8 mouse cellular contexts compared by ENCODE assay signal in the genomic region with DNA sequence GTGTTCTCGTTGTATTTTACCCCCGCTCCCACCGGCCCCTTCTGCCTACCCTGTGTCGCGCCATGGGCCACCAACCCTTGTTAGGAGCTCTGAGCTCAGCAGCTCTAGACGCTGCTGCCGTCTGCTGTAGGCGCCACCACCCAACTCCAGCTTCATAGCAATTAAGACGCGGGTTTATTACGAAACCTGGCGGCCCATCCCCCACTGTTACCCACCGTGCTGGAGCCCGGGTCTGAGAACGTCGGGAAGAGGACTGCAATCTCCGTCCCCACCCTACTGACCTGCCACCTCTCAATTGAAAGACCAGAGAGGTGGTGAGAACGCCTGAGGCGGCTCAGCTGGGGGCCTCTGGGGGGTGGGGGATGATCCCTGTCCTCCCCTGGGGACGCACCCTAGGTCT. TPM values are rescaled to one million over a fixed set of nuclear protein-coding genes. Genes with fewer than 3 reads are reported as not detected.
DNase-seq lines count a peak whose midpoint lies in the region; ATAC-seq and TF ChIP-seq lines count a peak whose summit lies in the region.

No protein-coding gene starts in this region.

- under 1% methylated on average over 20 of the region's 20 CpGs for WGBS in embryonic facial prominence, embryonic 11.5 days
- WGBS in hindbrain, postnatal 0 days = 3% methylated on average over 20 of the region's 20 CpGs
- WGBS in midbrain, embryonic 11.5 days = under 1% methylated on average over 20 of the region's 20 CpGs

- no peak overlapping the region for H3K27ac ChIP-seq in embryonic facial prominence, embryonic 11.5 days (replicated peaks; ENCODE audit: low read depth, low read length)
- no peak overlapping the region for H3K27ac ChIP-seq in hindbrain, postnatal 0 days
- no peak overlapping the region for H3K27ac ChIP-seq in midbrain, embryonic 11.5 days (ENCODE audit: low read depth, low read length)

- peak overlapping the region; percentile 35 for H3K4me2 ChIP-seq in embryonic facial prominence, embryonic 11.5 days (ENCODE audit: low read depth, low read length)
- peak overlapping the region; percentile 93 for H3K4me2 ChIP-seq in hindbrain, postnatal 0 days (ENCODE audit: low read depth, low read length)
- H3K4me2 ChIP-seq in midbrain, embryonic 11.5 days = peak overlapping the region; percentile 25

- H3K9me3 ChIP-seq in embryonic facial prominence, embryonic 11.5 days (replicated peaks; ENCODE audit: control insufficient read depth, low read length) = no peaks in the 10 kb centered on the region
- H3K9me3 ChIP-seq in hindbrain, postnatal 0 days (ENCODE audit: low read length) = no peaks in the 10 kb centered on the region
- H3K9me3 ChIP-seq in midbrain, embryonic 11.5 days (ENCODE audit: control insufficient read depth, low read length) = no peaks in the 10 kb centered on the region

- no peaks in the 10 kb centered on the region for H3K36me3 ChIP-seq in embryonic facial prominence, embryonic 11.5 days (replicated peaks; ENCODE audit: control insufficient read depth, insufficient read depth, low read depth, low read length)
- H3K36me3 ChIP-seq in hindbrain, postnatal 0 days (ENCODE audit: insufficient read depth, low read length) = no peaks in the 10 kb centered on the region
- H3K36me3 ChIP-seq in midbrain, embryonic 11.5 days (ENCODE audit: control insufficient read depth, insufficient read depth, low read length) = no peaks in the 10 kb centered on the region

- H3K27me3 ChIP-seq in embryonic facial prominence, embryonic 11.5 days (ENCODE audit: control insufficient read depth, insufficient read depth, low read length) = peaks cover 42% of the 10 kb centered on the region
- peaks cover 11% of the 10 kb centered on the region; the same call in 1 of the 2 replicates for H3K27me3 ChIP-seq in hindbrain, postnatal 0 days (ENCODE audit: insufficient read depth, low read length)
- peaks cover 68% of the 10 kb centered on the region for H3K27me3 ChIP-seq in midbrain, embryonic 11.5 days (ENCODE audit: control insufficient read depth, insufficient read depth, low read length)

- H3K4me1 ChIP-seq in embryonic facial prominence, embryonic 11.5 days (ENCODE audit: control insufficient read depth, insufficient read depth, low read length) = peaks cover 24% of the 10 kb centered on the region
- peaks cover 23% of the 10 kb centered on the region for H3K4me1 ChIP-seq in hindbrain, postnatal 0 days (ENCODE audit: insufficient read depth, low read length)
- H3K4me1 ChIP-seq in midbrain, embryonic 11.5 days (ENCODE audit: control insufficient read depth, insufficient read depth, low read length) = peaks cover 57% of the 10 kb centered on the region

- no peak for TF ChIP-seq CTCF in hindbrain, postnatal 0 days (IDR thresholded peaks at IDR 0.05; ENCODE audit: low read depth)

- ATAC-seq in embryonic facial prominence, embryonic 11.5 days (replicated peaks; ENCODE audit: insufficient number of reproducible peaks, low FRiP score, low TSS enrichment, low read depth) = no peak
- no peak for ATAC-seq in hindbrain, postnatal 0 days
- no peak for ATAC-seq in midbrain, embryonic 11.5 days (ENCODE audit: low FRiP score)

- intact Hi-C loops in gastrocnemius, postnatal 36 days (cut with DNase I) = no loop called here

- H3K4me3 ChIP-seq in embryonic facial prominence, embryonic 11.5 days (ENCODE audit: low read depth, low read length) = peak overlapping the region; percentile 16
- H3K4me3 ChIP-seq in hindbrain, postnatal 0 days (ENCODE audit: low read length) = peak overlapping the region; percentile 12
- peak overlapping the region; percentile 0; the same call in 1 of the 2 replicates for H3K4me3 ChIP-seq in midbrain, embryonic 11.5 days (ENCODE audit: low read depth, low read length)

- peak overlapping the region; percentile 27; the same call in 1 of the 2 replicates for H3K9ac ChIP-seq in embryonic facial prominence, embryonic 11.5 days (replicated peaks; ENCODE audit: low read length)
- H3K9ac ChIP-seq in hindbrain, postnatal 0 days (replicated peaks; ENCODE audit: low read length) = no peak overlapping the region
- 0 out of 2 replicates have a peak overlapping the region, but pooled peaks have one; percentile 20 for H3K9ac ChIP-seq in midbrain, embryonic 11.5 days (ENCODE audit: low read length)

- DNase-seq in gastrocnemius, postnatal 10 days = peak; percentile 41
- no peak for DNase-seq in gastrocnemius, postnatal 36 days
- peak; percentile 74 for DNase-seq in A20 (ENCODE audit: low read depth, low spot score)
- peak; percentile 58 for DNase-seq in embryonic facial prominence, embryonic 11.5 days (ENCODE audit: low spot score)
- peak; percentile 58 for DNase-seq in hindbrain, postnatal 0 days (ENCODE audit: low spot score)
- DNase-seq in midbrain, embryonic 11.5 days (ENCODE audit: low spot score, missing footprints) = peak; percentile 93
- no peak for DNase-seq in urinary bladder, adult 18-20 months (ENCODE audit: low spot score in 2 of 2)
- DNase-seq in layer of hippocampus, postnatal 14 days (ENCODE audit: low spot score in 2 of 2) = no peak

RNA-seq across cellular contexts. Expression of a gene that starts 2.3 kb away (rescaled TPM):
- 10 to 100 TPM in 1 of 2 experiments, 1 to 10 TPM in 1; 9.0 to 15.9 TPM for total RNA-seq in gastrocnemius, postnatal 10 days (2021)
- 10 to 100 TPM; 26.7 to 31.7 TPM for total RNA-seq in gastrocnemius, postnatal 36 days (2021)
- 9.9 and 11.6 TPM in 2 replicates for polyA plus RNA-seq in embryonic facial prominence, embryonic 11.5 days (2014; fragmentation: Nextera tagmentation; extraction: Ambion mirVana)
- 4.4 and 8.2 TPM in 2 replicates for total RNA-seq in hindbrain, postnatal 0 days (2014; rRNA removed)
- polyA plus RNA-seq in hindbrain, postnatal 0 days (2015; fragmentation: Nextera tagmentation; extraction: Ambion mirVana) = 7.5 and 8.6 TPM in 2 replicates
- 10.1 and 11.3 TPM in 2 replicates for polyA plus RNA-seq in midbrain, embryonic 11.5 days (2014; fragmentation: Nextera tagmentation; extraction: Ambion mirVana)
- total RNA-seq in layer of hippocampus, postnatal 14 days (2021) = 10 to 100 TPM; 14.0 to 17.6 TPM

RNA-seq across cellular contexts. Expression of a gene that starts 14.2 kb away (rescaled TPM):
- 10 to 100 TPM; 24.0 to 28.1 TPM for total RNA-seq in gastrocnemius, postnatal 10 days (2021)
- 1 to 10 TPM; 2.6 to 3.1 TPM for total RNA-seq in gastrocnemius, postnatal 36 days (2021)
- 18.4 and 19.4 TPM in 2 replicates for polyA plus RNA-seq in embryonic facial prominence, embryonic 11.5 days (2014; fragmentation: Nextera tagmentation; extraction: Ambion mirVana)
- 42.3 and 43.2 TPM in 2 replicates for total RNA-seq in hindbrain, postnatal 0 days (2014; rRNA removed)
- polyA plus RNA-seq in hindbrain, postnatal 0 days (2015; fragmentation: Nextera tagmentation; extraction: Ambion mirVana) = 24.8 and 25.6 TPM in 2 replicates
- 19.4 and 19.7 TPM in 2 replicates for polyA plus RNA-seq in midbrain, embryonic 11.5 days (2014; fragmentation: Nextera tagmentation; extraction: Ambion mirVana)
- total RNA-seq in layer of hippocampus, postnatal 14 days (2021) = 10 to 100 TPM; 18.2 to 21.5 TPM

RNA-seq across cellular contexts. Expression of a gene that starts 31.4 kb away (rescaled TPM):
- 100 to 1,000 TPM; 113 to 127 TPM for total RNA-seq in gastrocnemius, postnatal 10 days (2021)
- total RNA-seq in gastrocnemius, postnatal 36 days (2021) = 100 to 1,000 TPM; 106 to 120 TPM
- polyA plus RNA-seq in embryonic facial prominence, embryonic 11.5 days (2014; fragmentation: Nextera tagmentation; extraction: Ambion mirVana) = 266 and 347 TPM in 2 replicates
- 150 and 155 TPM in 2 replicates for total RNA-seq in hindbrain, postnatal 0 days (2014; rRNA removed)
- 366 and 369 TPM in 2 replicates for polyA plus RNA-seq in hindbrain, postnatal 0 days (2015; fragmentation: Nextera tagmentation; extraction: Ambion mirVana)
- polyA plus RNA-seq in midbrain, embryonic 11.5 days (2014; fragmentation: Nextera tagmentation; extraction: Ambion mirVana) = 321 and 347 TPM in 2 replicates
- 100 to 1,000 TPM; 161 to 172 TPM for total RNA-seq in layer of hippocampus, postnatal 14 days (2021)

Comparison
In these comparisons a context has a peak if more than half of its experiments do, and no peak if none do; other contexts are left out.
1. DNase-seq: peak in gastrocnemius, postnatal 10 days (single experiment), A20 (single experiment), embryonic facial prominence, embryonic 11.5 days (single experiment), hindbrain, postnatal 0 days (single experiment) and midbrain, embryonic 11.5 days (single experiment); none in gastrocnemius, postnatal 36 days (0 of 2), urinary bladder, adult 18-20 months (0 of 2) and layer of hippocampus, postnatal 14 days (0 of 2).
2. RNA of a gene that starts 14.2 kb away (total RNA-seq): 42.3 to 43.2 TPM in hindbrain, postnatal 0 days, 24.0 to 28.1 TPM in gastrocnemius, postnatal 10 days and 18.2 to 21.5 TPM in layer of hippocampus, postnatal 14 days; 2.6 to 3.1 TPM in gastrocnemius, postnatal 36 days; every median in the first group is over 4 times any median in the second.
3. H3K4me2 ChIP-seq: peak in every context shown above with its lines; median percentile 93 in hindbrain, postnatal 0 days; 35 in embryonic facial prominence, embryonic 11.5 days; 25 in midbrain, embryonic 11.5 days.
4. Peak in every context shown above with its lines, with median percentiles within 50 percentile points of each other: H3K4me3 ChIP-seq.